Mouse (Mus musculus): ENCODE data around the gene Rnf216.

GRCm38 (mm10) chr5:143037201-143037600 is 75.6 kb downstream of the Rnf216 start:
- TF ChIP-seq ETS1 (IDR thresholded peaks at IDR 0.05; ENCODE audit: low read depth, low read length) (peak; percentile 27; the same call in 1 of the 2 replicates), POLR2A (IDR thresholded peaks at IDR 0.05; ENCODE audit: control insufficient read depth in 1 of 2, insufficient read depth in 1 of 2, low read depth in 1 of 2, low read length in 2 of 2, poor library complexity in 1 of 2) (no peak), CTCF (IDR thresholded peaks at IDR 0.05 in 2 of 3, conservative IDR thresholded peaks at IDR 0.05 in 1 of 3; ENCODE audit: control insufficient read depth in 1 of 3, insufficient read depth in 1 of 3, low read depth in 2 of 3, low read length in 3 of 3, poor library complexity in 1 of 3, severe bottlenecking in 1 of 3) (peak in 2 of 3 experiments; percentile 78 to 89; a peak in 4 of 6 replicates), USF1 (IDR thresholded peaks at IDR 0.05; ENCODE audit: low read depth, low read length) (no peak), MEF2A (IDR thresholded peaks at IDR 0.05; ENCODE audit: extremely low read depth, insufficient replicate concordance, low read depth, low read length, poor library complexity, severe bottlenecking) (no peak), HCFC1 (IDR thresholded peaks at IDR 0.05; ENCODE audit: low read depth, low read length) (no peak), GABPA (IDR thresholded peaks at IDR 0.05; ENCODE audit: low read depth, low read length) (no peak), SIN3A (IDR thresholded peaks at IDR 0.05; ENCODE audit: low read length) (no peak)
